Mouse (Mus musculus) CH12.LX (cell line): ENCODE data around the gene Tmem185b. TPM values are rescaled to one million over a fixed set of nuclear protein-coding genes. Genes with fewer than 3 reads are reported as not detected.

Experiments
- DNase-seq: peaks from one replicate; pipeline ENCODE4 v3.0.0-alpha.2; 2013; ENCODE audit errors: extremely low read depth
- H3K27ac ChIP-seq: 2 replicates; pipeline ENCODE4 v1.5.1; 2012; ENCODE audit warnings: low read depth, mild to moderate bottlenecking, control low read depth, moderate library complexity; ENCODE audit not compliant: insufficient read depth
- H3K27me3 ChIP-seq: replicated peaks from 2 replicates; pipeline ENCODE3; 2012; ENCODE audit warnings: inconsistent platforms
- H3K36me3 ChIP-seq, 2 experiments: replicated peaks in 1 of 2; 2 replicates each; pipeline versions ENCODE3 to v1.6.1; 2012; ENCODE audit warnings: inconsistent platforms in 1 of 2, low read length in 1 of 2, mild to moderate bottlenecking in 1 of 2, mixed read lengths in 1 of 2, moderate library complexity in 1 of 2; ENCODE audit not compliant: control insufficient read depth in 1 of 2, insufficient read depth in 1 of 2
- H3K4me1 ChIP-seq, 2 experiments: 2 replicates each; pipeline ENCODE4 v1.6.1; 2012; ENCODE audit warnings: inconsistent platforms in 1 of 2, moderate library complexity in 1 of 2; ENCODE audit not compliant: insufficient read depth in 2 of 2, control insufficient read depth in 1 of 2
- H3K4me2 ChIP-seq: 2 replicates; pipeline ENCODE4 v1.6.1; 2012; ENCODE audit warnings: low read depth, mild to moderate bottlenecking, control low read depth; ENCODE audit not compliant: poor library complexity, insufficient read depth, severe bottlenecking
- H3K4me3 ChIP-seq, 3 experiments: fragments of 150-350 bp in 1 of 3; sonication (generic) in 1 of 3; replicated peaks in 1 of 3; 2 replicates each; pipeline versions ENCODE3 to v1.5.1; 2011 to 2012; ENCODE audit warnings: low read depth in 2 of 3, low read length in 2 of 3, mild to moderate bottlenecking in 2 of 3, moderate library complexity in 2 of 3, control low read depth in 1 of 3, improper control_type of control experiment in 1 of 3, inconsistent platforms in 1 of 3, mixed read lengths in 1 of 3; ENCODE audit not compliant: poor library complexity in 1 of 3
- H3K79me2 ChIP-seq: replicated peaks from 2 replicates; pipeline ENCODE4 v1.6.1; 2012; ENCODE audit warnings: mild to moderate bottlenecking, moderate library complexity; ENCODE audit not compliant: control insufficient read depth, poor library complexity, insufficient read depth, severe bottlenecking; ENCODE audit errors: extremely low read depth
- H3K9ac ChIP-seq: 2 replicates; pipeline ENCODE4 v1.6.1; 2012; ENCODE audit warnings: low read depth, mild to moderate bottlenecking, control low read depth, moderate library complexity; ENCODE audit not compliant: insufficient read depth
- H3K9me3 ChIP-seq: replicated peaks from 2 replicates; pipeline ENCODE3; 2012; ENCODE audit warnings: low read length, inconsistent platforms, mixed read lengths
- BHLHE40 ChIP-seq: IDR thresholded peaks from 2 replicates; pipeline ENCODE4 v1.6.1; 2011; ENCODE audit warnings: mild to moderate bottlenecking, low read depth, low read length, improper control_type of control experiment
- CHD2 ChIP-seq: IDR thresholded peaks from 2 replicates; pipeline ENCODE4 v1.6.1; 2011; ENCODE audit warnings: low read length, improper control_type of control experiment
- CTCF ChIP-seq, 2 experiments: IDR thresholded peaks in 1 of 2; conservative IDR thresholded peaks in 1 of 2; 2 replicates each; pipeline ENCODE4 v1.5.1; 2011 to 2012; ENCODE audit warnings: low read depth in 2 of 2, low read length in 2 of 2, improper control_type of control experiment in 1 of 2, inconsistent platforms in 1 of 2, mild to moderate bottlenecking in 1 of 2, moderate library complexity in 1 of 2
- ELF1 ChIP-seq: IDR thresholded peaks from 2 replicates; pipeline ENCODE4 v1.6.1; 2014; ENCODE audit warnings: low read depth, mild to moderate bottlenecking, inconsistent platforms, low read length, improper control_type of control experiment
- GABPA ChIP-seq: IDR thresholded peaks from 2 replicates; pipeline ENCODE4 v1.6.1; 2012; ENCODE audit warnings: low read depth, low read length, improper control_type of control experiment, inconsistent platforms; ENCODE audit not compliant: insufficient replicate concordance
- MAFK ChIP-seq: IDR thresholded peaks from 2 replicates; pipeline ENCODE4 v1.6.1; 2011; ENCODE audit warnings: low read length, improper control_type of control experiment; ENCODE audit not compliant: insufficient replicate concordance
- MAX ChIP-seq: IDR thresholded peaks from 2 replicates; pipeline ENCODE4 v1.6.1; 2011; ENCODE audit warnings: low read length, improper control_type of control experiment
- MXI1 ChIP-seq: IDR thresholded peaks from 2 replicates; pipeline ENCODE4 v1.6.1; 2011; ENCODE audit warnings: mild to moderate bottlenecking, low read depth, low read length, improper control_type of control experiment
- MYC ChIP-seq: IDR thresholded peaks from 2 replicates; pipeline ENCODE4 v1.6.1; 2011; ENCODE audit warnings: low read depth, mild to moderate bottlenecking, improper control_type of control experiment, low read length
- NRF1 ChIP-seq: IDR thresholded peaks from 2 replicates; pipeline ENCODE4 v1.6.1; 2014; ENCODE audit warnings: low read depth, mild to moderate bottlenecking, inconsistent platforms, low read length, improper control_type of control experiment, moderate library complexity
- POLR2A ChIP-seq: IDR thresholded peaks from 2 replicates; pipeline ENCODE4 v1.6.1; 2011; ENCODE audit warnings: low read depth, mild to moderate bottlenecking, improper control_type of control experiment, low read length
- POLR2AphosphoS2 ChIP-seq: IDR thresholded peaks from 2 replicates; pipeline ENCODE4 v1.6.1; 2011; ENCODE audit warnings: low read depth, low read length, improper control_type of control experiment
- RAD21 ChIP-seq: IDR thresholded peaks from 2 replicates; pipeline ENCODE4 v1.6.1; 2011; ENCODE audit warnings: low read depth, mild to moderate bottlenecking, low read length, improper control_type of control experiment, moderate library complexity
- SIN3A ChIP-seq: IDR thresholded peaks from 2 replicates; pipeline ENCODE4 v1.6.1; 2012; ENCODE audit warnings: low read length, improper control_type of control experiment, inconsistent platforms
- TCF12 ChIP-seq: IDR thresholded peaks from 2 replicates; pipeline ENCODE4 v1.6.1; 2014; ENCODE audit warnings: low read depth, mild to moderate bottlenecking, inconsistent platforms, low read length, improper control_type of control experiment
- UBTF ChIP-seq: IDR thresholded peaks from 2 replicates; pipeline ENCODE4 v1.6.1; 2012; ENCODE audit warnings: low read depth, mild to moderate bottlenecking, inconsistent platforms, low read length, improper control_type of control experiment, moderate library complexity
- USF2 ChIP-seq: conservative IDR thresholded peaks from 2 replicates; pipeline ENCODE4 v1.6.1; 2011; ENCODE audit warnings: low read depth, low read length, improper control_type of control experiment
- dilution Hi-C: fragments of 300-500 bp; cut with MboI; formaldehyde crosslinking; loops from 2 replicates; pipeline ENCODE4 v1.14.3; 2020; ENCODE audit warnings: low sequenced_read_pairs; ENCODE audit not compliant: extremely low pct_unique_long_range_greater_than_20kb, extremely low pct_ligation_motif_present
- in situ Hi-C: fragments of 300-500 bp; cut with MboI; formaldehyde crosslinking; loops from 3 replicates; pipeline ENCODE4 v1.14.3; 2019; ENCODE audit warnings: low sequenced_read_pairs, low pct_ligation_motif_present, low pct_unique_long_range_greater_than_20kb, mixed read lengths
- polyA plus RNA-seq: library from polyadenylated mRNA; unstranded; fragments of >175 nt; gene quantifications from 2 replicates; pipeline ENCODE4 v1.2.1, GENCODE M21; 2012; ENCODE audit warnings: low read depth; ENCODE audit not compliant: insufficient read length
- total RNA-seq, 2 experiments: library from RNA; depleted of rRNA; stranded (reverse); fragments of 300-350 nt in 1 of 2; fragments of >200 nt in 1 of 2; gene quantifications; 2 replicates each; pipeline ENCODE4 v1.2.3; 2012 to 2014

The Tmem185b gene
- total and polyA plus RNA-seq, 3 experiments = 11.7 to 14.9 (median 13.4) TPM

DNA sequence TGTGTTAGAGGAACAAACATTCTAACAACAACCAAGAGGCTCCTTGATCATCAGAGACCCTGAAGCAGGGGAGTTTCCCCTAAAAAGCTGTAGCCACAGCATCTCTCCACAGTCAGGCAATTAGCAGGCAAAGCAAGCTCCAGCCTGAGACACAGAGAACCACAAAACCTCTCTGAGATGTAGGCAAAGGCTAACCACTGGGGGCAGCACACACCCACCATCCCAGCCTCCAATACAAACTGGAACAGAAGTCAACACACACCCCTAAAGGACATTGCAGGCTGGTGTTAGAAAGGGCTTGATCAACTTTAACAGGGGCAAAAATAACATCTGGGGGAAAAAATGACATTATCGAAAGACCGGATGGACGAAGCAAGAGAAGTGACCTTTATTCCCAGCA, 41.5 kb upstream of the Tmem185b start:
- no peak overlapping the region for H3K9ac ChIP-seq
- H3K36me3 ChIP-seq = peaks cover 0 to 31% of the 10 kb centered on the region in 2 experiments
- DNase-seq = peak; percentile 43
- no peak overlapping the region for H3K27ac ChIP-seq
- no peaks in the 10 kb centered on the region for H3K27me3 ChIP-seq
- no peak overlapping the region for H3K4me3 ChIP-seq
- TF ChIP-seq MAFK (no peak), RAD21 (peak; percentile 28), POLR2A (no peak), MYC (no peak), CTCF (conservative IDR thresholded peaks at IDR 0.05 in 1 of 2, IDR thresholded peaks at IDR 0.05 in 1 of 2; ENCODE audit: low read depth in 2 of 2, low read length in 2 of 2) (peak; percentile 32 to 64; a peak in 3 of 4 replicates)
- H3K4me2 ChIP-seq = no peak overlapping the region
- H3K9me3 ChIP-seq = peaks cover 2% of the 10 kb centered on the region
- in situ Hi-C loops (loop anchor here (25.0 kb wide), 1 partner anchor 397 kb away; no protein-coding TSS in a partner anchor), dilution Hi-C loops (no loop called here)
- no peaks in the 10 kb centered on the region for H3K79me2 ChIP-seq
- peaks cover 0 to 21% of the 10 kb centered on the region in 2 experiments; a peak in 2 of 4 replicates for H3K4me1 ChIP-seq

DNA sequence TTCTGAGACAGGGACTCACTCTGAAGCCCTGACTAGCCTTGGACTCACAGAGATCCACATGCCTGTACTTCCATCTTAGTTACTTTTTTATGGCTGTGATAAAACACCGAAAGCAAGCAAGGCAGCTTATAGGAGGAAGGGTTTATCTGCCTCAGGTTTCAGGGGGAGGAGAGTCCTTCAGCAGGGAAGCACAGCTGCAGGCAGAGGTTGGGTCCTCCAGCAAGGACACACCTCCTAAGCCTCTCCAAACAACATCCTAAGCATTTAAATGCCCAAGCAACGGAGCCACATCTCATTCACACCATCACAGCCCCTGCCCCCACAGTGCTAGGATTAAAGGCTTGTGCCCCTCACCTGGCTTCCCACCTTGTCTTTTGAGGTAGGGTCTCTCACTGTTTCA, 40.1 kb upstream of the Tmem185b start:
- Histone ChIP-seq H3K27me3 (no peaks in the 10 kb centered on the region), H3K27ac (no peak overlapping the region), H3K4me1 (peaks cover 0 to 12% of the 10 kb centered on the region in 2 experiments; a peak in 2 of 4 replicates), H3K36me3 (peaks cover 0 to 28% of the 10 kb centered on the region in 2 experiments), H3K9ac (no peak overlapping the region), H3K9me3 (peaks cover 2% of the 10 kb centered on the region), H3K79me2 (no peaks in the 10 kb centered on the region), H3K4me3 (no peak overlapping the region), H3K4me2 (no peak overlapping the region)
- DNase-seq = no peak
- TF ChIP-seq RAD21 = no peak
- no peak for TF ChIP-seq CTCF (conservative IDR thresholded peaks at IDR 0.05 in 1 of 2, IDR thresholded peaks at IDR 0.05 in 1 of 2; ENCODE audit: low read depth in 2 of 2, low read length in 2 of 2)
- no peak for TF ChIP-seq MAFK
- no peak for TF ChIP-seq TCF12
- TF ChIP-seq POLR2A = no peak
- no peak for TF ChIP-seq MAX
- TF ChIP-seq SIN3A = no peak
- no peak for TF ChIP-seq USF2
- TF ChIP-seq BHLHE40 = no peak
- TF ChIP-seq MYC = no peak
- no peak for TF ChIP-seq POLR2AphosphoS2
- TF ChIP-seq UBTF = no peak
- TF ChIP-seq NRF1 = no peak
- TF ChIP-seq GABPA = no peak
- TF ChIP-seq MXI1 = no peak
- no peak for TF ChIP-seq CHD2
- TF ChIP-seq ELF1 = no peak
- in situ Hi-C loops = loop anchor here (25.0 kb wide), 1 partner anchor 399 kb away; no protein-coding TSS in a partner anchor
- dilution Hi-C loops = no loop called here
